Mouse (Mus musculus): ENCODE measurements around the gene Rbm44.

The Rbm44 gene

GRCm38 (mm10) chr1:91144813-91145212 is at the start of gene Rbm44:
Gene Rbm44 (plus strand): TSS chr1:91145089.
- no peak for DNase-seq (ENCODE audit: low spot score in 2 of 2)

GRCm38 (mm10) chr1:91095258-91095657 is 49.6 kb upstream of the Rbm44 start:
- no peak for DNase-seq (ENCODE audit: low spot score in 2 of 2)

- no peak for DNase-seq (ENCODE audit: low spot score in 2 of 2)
Observed at GRCm38 (mm10) chr1:91095853-91096252, 49.0 kb upstream of the Rbm44 start.

GRCm38 (mm10) chr1:91096490-91096889 is 48.4 kb upstream of the Rbm44 start:
- DNase-seq (ENCODE audit: low spot score in 2 of 2) = no peak

GRCm38 (mm10) chr1:91097283-91097834 is 47.5 kb upstream of the Rbm44 start:
- no peak for DNase-seq (ENCODE audit: low spot score in 2 of 2)

- DNase-seq (ENCODE audit: low spot score in 2 of 2) = peak; percentile 28 to 30
Observed at GRCm38 (mm10) chr1:91098887-91099286, 46.0 kb upstream of the Rbm44 start.

GRCm38 (mm10) chr1:91101709-91102440 is 43.0 kb upstream of the Rbm44 start:
- no peak for DNase-seq (ENCODE audit: low spot score in 2 of 2)

- DNase-seq (ENCODE audit: low spot score in 2 of 2) = no peak
Observed at GRCm38 (mm10) chr1:91103366-91103983, 41.4 kb upstream of the Rbm44 start.

- DNase-seq (ENCODE audit: low spot score in 2 of 2) = no peak
Observed at GRCm38 (mm10) chr1:91107548-91107947, 37.3 kb upstream of the Rbm44 start.

- no peak for DNase-seq (ENCODE audit: low spot score in 2 of 2)
Observed at GRCm38 (mm10) chr1:91109302-91109701, 35.6 kb upstream of the Rbm44 start.

- no peak for DNase-seq (ENCODE audit: low spot score in 2 of 2)
Observed at GRCm38 (mm10) chr1:91112171-91112570, 32.7 kb upstream of the Rbm44 start.

GRCm38 (mm10) chr1:91112606-91113005 is 32.3 kb upstream of the Rbm44 start:
- no peak for DNase-seq (ENCODE audit: low spot score in 2 of 2)

- DNase-seq (ENCODE audit: low spot score in 2 of 2) = no peak
Observed at GRCm38 (mm10) chr1:91122121-91122520, 22.8 kb upstream of the Rbm44 start.

- no peak for DNase-seq (ENCODE audit: low spot score in 2 of 2)
Observed at GRCm38 (mm10) chr1:91123004-91123403, 21.9 kb upstream of the Rbm44 start.

- DNase-seq (ENCODE audit: low spot score in 2 of 2) = no peak
Observed at GRCm38 (mm10) chr1:91123466-91123865, 21.4 kb upstream of the Rbm44 start.

GRCm38 (mm10) chr1:91128849-91129248 is 16.0 kb upstream of the Rbm44 start:
- DNase-seq (ENCODE audit: low spot score in 2 of 2) = no peak

- no peak for DNase-seq (ENCODE audit: low spot score in 2 of 2)
Observed at GRCm38 (mm10) chr1:91137036-91137435, 7.9 kb upstream of the Rbm44 start.

- DNase-seq (ENCODE audit: low spot score in 2 of 2) = no peak
Observed at GRCm38 (mm10) chr1:91151509-91151908, 6.6 kb downstream of the Rbm44 start.

- DNase-seq (ENCODE audit: low spot score in 2 of 2) = no peak
Observed at GRCm38 (mm10) chr1:91166798-91167197, 21.9 kb downstream of the Rbm44 start.

- DNase-seq (ENCODE audit: low spot score in 2 of 2) = no peak
Observed at GRCm38 (mm10) chr1:91169157-91169556, 24.3 kb downstream of the Rbm44 start.

GRCm38 (mm10) chr1:91174796-91175195 is 29.9 kb downstream of the Rbm44 start:
- DNase-seq (ENCODE audit: low spot score in 2 of 2) = no peak

GRCm38 (mm10) chr1:91176026-91176425 is 31.1 kb downstream of the Rbm44 start:
- no peak for DNase-seq (ENCODE audit: low spot score in 2 of 2)

- no peak for DNase-seq (ENCODE audit: low spot score in 2 of 2)
Observed at GRCm38 (mm10) chr1:91176871-91177270, 32.0 kb downstream of the Rbm44 start.

All from right cerebral cortex, postnatal 36 days (tissue).